Mouse (Mus musculus) ovary, postnatal 10 days (tissue): ENCODE data around the gene Ago4.
A peak's percentile ranks its signal among the peaks of the same experiment; 100 is the strongest.
"Not testable (repeated sequence)": the region's sequence is repeated elsewhere in the genome, so short reads cannot be mapped to it uniquely, and the experiment has no call there.

ENCODE experiments used
- DNase-seq: peaks from one replicate; pipeline ENCODE4 v3.0.0; 2022; ENCODE audit warnings: low spot score

The Ago4 gene

GRCm38 (mm10) chr4:126532827-126533728 lies at the start of gene Ago4:
TSS of gene Ago4 (minus strand) at chr4:126533472.
- peak; percentile 21 for DNase-seq

GRCm38 (mm10) chr4:126579077-126579476 lies 45.8 kb upstream of the Ago4 start:
- DNase-seq: no peak

GRCm38 (mm10) chr4:126577920-126578319 lies 44.6 kb upstream of the Ago4 start:
- no peak for DNase-seq

GRCm38 (mm10) chr4:126576281-126576680 lies 43.0 kb upstream of the Ago4 start:
- no peak for DNase-seq

- DNase-seq: no peak
Observed at GRCm38 (mm10) chr4:126569783-126570182, 36.5 kb upstream of the Ago4 start.

- no peak for DNase-seq
Observed at GRCm38 (mm10) chr4:126567243-126567642, 34.0 kb upstream of the Ago4 start.

- no peak for DNase-seq
Observed at GRCm38 (mm10) chr4:126563798-126564197, 30.5 kb upstream of the Ago4 start.

- DNase-seq: peak; percentile 71
Observed at GRCm38 (mm10) chr4:126556809-126557711, 23.8 kb upstream of the Ago4 start, which contains the start of gene Clspn. TSS of gene Clspn (plus strand) at chr4:126556935.

GRCm38 (mm10) chr4:126554462-126554861 lies 21.2 kb upstream of the Ago4 start:
- no peak for DNase-seq

GRCm38 (mm10) chr4:126553685-126554084 lies 20.4 kb upstream of the Ago4 start:
- no peak for DNase-seq

GRCm38 (mm10) chr4:126553105-126553504 lies 19.8 kb upstream of the Ago4 start:
- no peak for DNase-seq

GRCm38 (mm10) chr4:126552136-126552535 lies 18.9 kb upstream of the Ago4 start:
- DNase-seq: no peak

GRCm38 (mm10) chr4:126546183-126546582 lies 12.9 kb upstream of the Ago4 start:
- no peak for DNase-seq

GRCm38 (mm10) chr4:126545703-126546102 lies 12.4 kb upstream of the Ago4 start:
- no peak for DNase-seq

GRCm38 (mm10) chr4:126545016-126545415 lies 11.7 kb upstream of the Ago4 start:
- no peak for DNase-seq

- no peak for DNase-seq
Observed at GRCm38 (mm10) chr4:126542838-126543237, 9.6 kb upstream of the Ago4 start.

GRCm38 (mm10) chr4:126540487-126541071 lies 7.3 kb upstream of the Ago4 start:
- DNase-seq: no peak

GRCm38 (mm10) chr4:126536865-126537264 lies 3.6 kb upstream of the Ago4 start:
- DNase-seq: no peak

GRCm38 (mm10) chr4:126535631-126536030 lies 2.4 kb upstream of the Ago4 start:
- DNase-seq: not testable (repeated sequence)

- no peak for DNase-seq
Observed at GRCm38 (mm10) chr4:126533729-126534070, 428 bp upstream of the Ago4 start.

- DNase-seq: no peak
Observed at GRCm38 (mm10) chr4:126532292-126532691, 980 bp downstream of the Ago4 start.

- DNase-seq: no peak
Observed at GRCm38 (mm10) chr4:126526828-126527227, 6.4 kb downstream of the Ago4 start.
